Mouse (Mus musculus) lung, embryonic 16.5 days (tissue): ENCODE results near the gene Hdac8. TPM values are rescaled to one million over a fixed set of nuclear protein-coding genes. Genes with fewer than 3 reads are reported as not detected.

Source experiments
- ATAC-seq: fragments of 200-750 bp; cut with Nextera tagmentation; 2 replicates; pipeline ENCODE4 v1.8.0; 2017; ENCODE audit warnings: low read depth, mild to moderate bottlenecking, moderate library complexity
- H3K27ac ChIP-seq: fragments of 300-500 bp; sonication (generic); 2 replicates; pipeline ENCODE4 v1.5.1; 2014; ENCODE audit warnings: mild to moderate bottlenecking, control low read depth, low read length
- H3K27me3 ChIP-seq: fragments of 300-500 bp; sonication (generic); 2 replicates; pipeline ENCODE4 v1.6.1; 2014; ENCODE audit warnings: low read depth, low read length, mixed read lengths; ENCODE audit not compliant: control insufficient read depth, insufficient read depth
- H3K36me3 ChIP-seq: fragments of 300-500 bp; sonication (generic); 2 replicates; pipeline ENCODE4 v1.6.1; 2014; ENCODE audit warnings: low read length; ENCODE audit not compliant: control insufficient read depth, insufficient read depth
- H3K4me1 ChIP-seq: fragments of 300-500 bp; sonication (generic); replicated peaks from 2 replicates; pipeline ENCODE4 v1.6.1; 2014; ENCODE audit warnings: low read length, mixed read lengths; ENCODE audit not compliant: control insufficient read depth, insufficient read depth
- H3K4me2 ChIP-seq: fragments of 300-500 bp; sonication (generic); 2 replicates; pipeline ENCODE4 v1.6.1; 2014; ENCODE audit warnings: low read depth, low read length, control low read depth
- H3K4me3 ChIP-seq: fragments of 300-500 bp; sonication (generic); 2 replicates; pipeline ENCODE4 v1.5.1; 2014; ENCODE audit warnings: mild to moderate bottlenecking, low read length, control low read depth
- H3K9ac ChIP-seq: fragments of 300-500 bp; sonication (generic); 2 replicates; pipeline ENCODE4 v1.6.1; 2014; ENCODE audit warnings: low read length, control low read depth
- H3K9me3 ChIP-seq: fragments of 300-500 bp; sonication (generic); 2 replicates; pipeline ENCODE4 v1.6.1; 2016; ENCODE audit warnings: low read length; ENCODE audit not compliant: control insufficient read depth
- WGBS: fragments of 180-500 bp; shearing (Covaris S2); extraction: QIAGEN DNeasy Blood & Tissue Kit; methylation state at CpG from one replicate; pipeline ENCODE4 v1.1.7; 2014; 5-methylcytosine and 5-hydroxymethylcytosine counted together
- microRNA-seq: library from miRNA; unstranded; fragments of <30 nt; microRNA quantifications from one replicate; pipeline ENCODE4, GENCODE M21; 2016
- polyA plus RNA-seq: library from polyadenylated mRNA; unstranded; fragments of >200 nt; fragmentation: Nextera tagmentation; extraction: Ambion mirVana; gene quantifications from 2 replicates; pipeline ENCODE4 v1.2.1, GENCODE M21; 2015

The Hdac8 gene
- polyA plus RNA-seq, 1 experiment from 2014 or later: 11.1 TPM

- H3K4me3 ChIP-seq: peak overlapping the region; percentile 58
- peaks cover 42% of the 10 kb centered on the region for H3K27me3 ChIP-seq
- H3K27ac ChIP-seq: no peak overlapping the region
- peak overlapping the region; percentile 88 for H3K4me2 ChIP-seq
- H3K36me3 ChIP-seq: no peaks in the 10 kb centered on the region
- H3K9ac ChIP-seq: peak overlapping the region; percentile 52
- peaks cover 3% of the 10 kb centered on the region; the same call in 1 of the 2 replicates for H3K9me3 ChIP-seq
- H3K4me1 ChIP-seq: no peaks in the 10 kb centered on the region
- 6% methylated on average over 45 of the region's 80 CpGs for WGBS
- ATAC-seq: peak; percentile 36; the same call in 1 of the 2 replicates
Observed at GRCm38 (mm10) chrX:102251221-102251936, 253.8 kb downstream of the Hdac8 start.

GRCm38 (mm10) chrX:102250891-102251170 is 254.3 kb downstream of the Hdac8 start:
- H3K36me3 ChIP-seq: no peaks in the 10 kb centered on the region
- peak overlapping the region; percentile 88 for H3K4me2 ChIP-seq
- H3K4me1 ChIP-seq: no peaks in the 10 kb centered on the region
- peak overlapping the region; percentile 58 for H3K4me3 ChIP-seq
- peak; percentile 21; the same call in 1 of the 2 replicates for ATAC-seq
- 14% methylated on average over 12 of the region's 24 CpGs for WGBS
- H3K9me3 ChIP-seq: peaks cover 3% of the 10 kb centered on the region; the same call in 1 of the 2 replicates
- peaks cover 42% of the 10 kb centered on the region for H3K27me3 ChIP-seq
- H3K9ac ChIP-seq: peak overlapping the region; percentile 52
- no peak overlapping the region for H3K27ac ChIP-seq

- peak; percentile 23; the same call in 1 of the 2 replicates for ATAC-seq
- Histone ChIP-seq H3K27ac (no peak overlapping the region), H3K27me3 (peaks cover 42% of the 10 kb centered on the region), H3K36me3 (no peaks in the 10 kb centered on the region), H3K9ac (peak overlapping the region; percentile 52), H3K4me1 (no peaks in the 10 kb centered on the region), H3K9me3 (peaks cover 3% of the 10 kb centered on the region; the same call in 1 of the 2 replicates), H3K4me2 (peak overlapping the region; percentile 88), H3K4me3 (peak overlapping the region; percentile 58)
- 11% methylated on average over 57 of the region's 68 CpGs for WGBS
Observed at GRCm38 (mm10) chrX:102250150-102250890, 254.8 kb downstream of the Hdac8 start.

- H3K27me3 ChIP-seq: peaks cover 10% of the 10 kb centered on the region
Observed at GRCm38 (mm10) chrX:102244334-102244733, 260.8 kb downstream of the Hdac8 start.

More at GRCm38 (mm10) chrX:102244334-102244733, 260.8 kb downstream of the Hdac8 start:
- Histone ChIP-seq H3K36me3 (no peaks in the 10 kb centered on the region), H3K4me3 (no peak overlapping the region), H3K9me3 (no peaks in the 10 kb centered on the region), H3K4me2 (no peak overlapping the region), H3K4me1 (no peaks in the 10 kb centered on the region), H3K9ac (no peak overlapping the region), H3K27ac (no peak overlapping the region)
- WGBS: 41% methylated on average over 2 of the region's 2 CpGs
- ATAC-seq: no peak

Small RNA genes within 50 kb of the gene (microRNA-seq; reads per million reads assigned to microRNA genes)
- gene Gm26318: not detected

Other genes starting within 250 kb of the Hdac8 start
- 10.8 and 11.0 TPM in 2 replicates for gene Phka1, start 138.9 kb upstream of the Hdac8 start, polyA plus RNA-seq
- not detected in 2 replicates for gene Gm3880, start 181.6 kb upstream of the Hdac8 start, polyA plus RNA-seq
- 0.72 and 1.2 TPM in 2 replicates for gene Gm9112, start 202.3 kb upstream of the Hdac8 start, polyA plus RNA-seq
- not detected in 2 replicates for gene Dmrtc1b, start 202.5 kb upstream of the Hdac8 start, polyA plus RNA-seq